Mouse (Mus musculus) heart, adult 11 months (tissue): ENCODE results near the gene Gm10309.

Experiments
- DNase-seq: peaks from one replicate; pipeline ENCODE4 v3.0.0; 2022

Gm10309 gene

DNA sequence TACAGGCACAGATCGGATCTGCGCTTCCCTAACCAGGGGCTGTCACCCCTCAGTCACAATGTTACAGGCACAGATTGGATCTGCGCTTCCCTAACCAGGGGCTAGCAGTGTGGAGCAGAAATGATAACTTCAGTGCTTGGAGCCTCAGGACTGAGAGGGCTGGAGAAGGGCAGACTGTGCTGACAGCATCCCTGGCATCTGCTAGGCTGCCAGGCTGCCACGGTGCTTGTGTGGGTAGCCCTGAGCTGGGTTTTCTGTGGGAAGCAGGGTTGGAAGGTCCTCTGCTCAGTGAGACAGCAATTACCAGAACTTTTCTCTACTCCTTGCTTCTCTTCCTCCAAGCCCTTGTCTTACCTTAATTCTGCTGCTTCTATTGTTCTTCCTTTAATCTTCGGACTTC is 37.1 kb downstream of the Gm10309 start:
- DNase-seq = peak; percentile 83

DNA sequence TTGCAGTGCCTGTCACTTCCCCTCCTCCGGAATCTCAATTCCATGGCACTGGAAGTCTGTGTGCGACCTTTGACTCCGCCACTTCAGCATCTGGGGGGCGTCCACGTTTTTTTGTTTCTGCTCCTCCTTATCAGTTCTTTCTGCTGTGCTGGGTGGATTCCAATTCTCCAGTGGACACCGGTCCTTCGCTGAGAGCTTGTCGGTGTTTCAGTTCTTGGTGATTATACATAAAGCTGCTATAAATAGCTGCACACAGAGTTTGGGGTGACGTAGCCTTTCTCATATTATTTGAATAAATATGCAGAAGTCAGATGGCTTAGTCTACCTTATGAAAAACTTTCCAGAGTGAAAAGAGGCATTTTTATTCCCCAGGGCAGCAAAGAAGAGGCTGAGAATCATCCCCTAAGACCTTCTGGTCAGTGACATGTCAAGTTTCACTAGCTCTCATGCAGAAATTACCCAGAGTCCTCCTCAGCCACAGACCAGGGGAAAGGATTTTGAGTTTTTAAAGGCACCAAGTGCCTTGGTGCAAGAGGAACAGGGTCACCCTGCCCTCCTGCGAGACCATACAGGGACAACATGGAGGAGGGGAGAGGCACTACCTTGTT is 37.6 kb downstream of the Gm10309 start:
- DNase-seq = peak; percentile 84

DNA sequence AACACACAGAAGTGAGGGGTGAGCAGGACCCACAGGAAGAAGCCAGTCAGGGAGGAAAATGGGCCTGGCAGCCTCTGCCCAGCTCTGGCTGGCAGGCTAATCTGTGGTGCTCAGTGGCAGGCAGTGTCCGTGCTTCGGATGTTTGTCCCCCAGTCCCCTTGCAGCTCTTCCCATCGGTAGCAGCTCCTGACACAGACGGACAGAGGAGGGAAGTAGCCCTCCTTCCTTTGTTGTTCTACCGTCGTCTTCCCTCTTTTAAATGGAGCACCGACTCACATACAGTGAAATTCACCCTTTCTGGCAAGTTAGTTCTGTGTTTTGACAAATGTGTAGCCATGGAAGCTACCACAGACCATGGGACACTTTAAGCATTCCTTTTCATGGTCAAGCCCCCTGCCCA is 38.2 kb downstream of the Gm10309 start:
- peak; percentile 82 for DNase-seq

DNA sequence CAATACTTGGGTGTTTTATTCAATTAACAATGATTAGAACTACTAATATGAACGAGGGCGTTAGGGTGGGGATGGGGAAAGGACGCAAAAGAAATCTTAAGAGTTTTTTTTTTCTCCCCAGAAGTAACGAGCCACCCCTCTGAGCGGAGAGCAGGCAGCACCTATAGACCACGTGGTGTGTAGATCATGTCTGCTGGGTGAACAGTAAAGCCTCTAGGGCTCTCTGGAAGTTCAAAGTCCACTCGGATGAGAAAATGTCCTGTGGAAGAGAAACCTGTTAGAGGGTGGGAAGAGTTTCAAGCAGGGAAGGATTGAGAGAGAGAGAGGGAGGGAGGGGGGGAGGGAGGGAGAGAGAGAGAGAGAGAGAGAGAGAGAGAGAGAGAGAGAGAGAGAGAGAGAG is 38.6 kb downstream of the Gm10309 start:
- DNase-seq = no peak

DNA sequence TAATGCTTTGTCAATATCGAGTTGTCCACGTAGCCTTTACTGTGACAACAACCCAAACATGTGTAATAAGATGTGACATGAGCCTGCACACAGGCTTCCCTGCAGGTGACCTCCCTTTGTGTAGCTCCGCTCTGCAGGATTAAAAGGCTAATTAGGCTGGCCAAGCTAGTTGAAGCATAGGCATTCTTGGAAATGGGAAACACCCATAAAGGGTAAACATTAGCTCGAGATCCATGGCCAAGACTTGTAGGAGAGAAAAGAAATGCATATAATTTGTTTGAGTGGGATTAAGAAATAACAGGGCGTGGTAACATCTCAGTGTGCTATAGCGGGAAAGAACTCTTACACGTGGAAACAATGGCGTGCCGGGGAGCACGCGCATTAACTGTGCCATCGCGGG is 39.2 kb downstream of the Gm10309 start:
- DNase-seq = peak; percentile 81

DNA sequence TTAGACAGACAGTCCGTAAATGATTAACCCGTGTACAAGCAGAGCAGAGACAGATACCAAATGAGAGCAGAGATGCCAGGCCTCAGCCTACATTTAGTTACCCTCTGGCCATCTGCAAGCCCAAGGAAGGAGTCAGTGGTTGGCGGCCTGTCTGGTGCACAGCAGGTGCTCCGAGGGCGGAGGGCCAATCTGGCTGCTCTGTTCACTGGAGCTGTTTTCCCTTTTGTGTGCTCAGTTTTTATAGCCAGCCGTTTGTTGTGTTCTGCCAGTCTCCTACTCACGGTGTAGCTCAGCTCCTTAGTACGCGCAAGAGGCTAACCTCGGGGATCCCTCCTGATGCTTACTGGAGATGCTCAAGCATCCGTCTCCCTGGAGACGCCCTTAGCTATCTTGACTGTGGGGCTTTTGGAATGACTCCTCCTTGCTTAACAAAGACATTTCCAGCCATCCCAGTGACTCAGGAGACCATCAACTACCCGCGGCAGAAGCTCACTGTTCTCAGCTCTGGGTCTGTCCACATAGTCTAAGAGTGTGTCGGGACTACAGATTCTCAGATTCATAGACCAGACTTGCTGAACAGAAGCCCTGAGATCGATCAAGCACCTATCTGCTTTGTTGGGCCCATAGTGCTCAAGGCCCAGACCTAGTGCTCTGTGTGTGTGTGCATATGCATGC is 40.2 kb downstream of the Gm10309 start:
- DNase-seq = peak; percentile 81

DNA sequence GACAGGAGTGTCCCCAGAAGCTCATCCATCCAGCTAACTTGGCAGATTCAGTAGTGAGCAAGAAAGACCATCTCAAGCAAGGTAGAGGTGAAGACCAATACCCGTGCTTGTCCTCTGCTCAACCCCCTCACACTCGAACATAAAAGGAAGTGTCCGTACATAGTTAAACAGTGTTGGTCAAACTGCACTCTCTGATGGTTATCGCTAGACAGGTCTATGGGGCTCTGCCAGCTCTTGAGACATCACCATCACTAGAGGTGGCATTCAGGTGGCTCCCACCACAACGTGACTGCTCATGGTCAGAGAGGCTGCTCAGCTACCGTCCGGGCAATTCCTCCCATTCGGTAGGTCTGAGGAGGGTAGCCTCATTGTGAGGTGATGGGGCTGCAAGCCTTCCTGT is 40.8 kb downstream of the Gm10309 start:
- peak; percentile 79 for DNase-seq

DNA sequence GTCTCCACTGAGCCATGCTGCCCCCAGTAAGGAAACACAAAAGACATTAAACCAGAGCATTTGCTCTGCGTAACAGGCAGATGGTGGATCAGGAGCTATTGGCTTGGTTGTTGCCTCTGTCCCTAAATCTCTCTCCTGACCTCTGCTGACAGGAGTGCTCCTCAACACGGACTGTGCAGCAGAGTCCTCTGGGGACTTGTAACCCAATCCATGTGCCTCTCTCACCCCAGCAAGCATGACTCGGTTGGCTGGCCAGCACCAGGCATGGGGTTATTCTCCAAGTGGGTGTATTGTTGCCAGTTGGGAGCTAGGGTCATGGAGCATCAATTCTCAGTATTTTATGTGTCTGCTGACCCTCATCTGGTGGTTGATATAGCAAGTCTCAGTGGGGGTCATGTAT is 41.7 kb downstream of the Gm10309 start:
- DNase-seq = peak; percentile 86

DNA sequence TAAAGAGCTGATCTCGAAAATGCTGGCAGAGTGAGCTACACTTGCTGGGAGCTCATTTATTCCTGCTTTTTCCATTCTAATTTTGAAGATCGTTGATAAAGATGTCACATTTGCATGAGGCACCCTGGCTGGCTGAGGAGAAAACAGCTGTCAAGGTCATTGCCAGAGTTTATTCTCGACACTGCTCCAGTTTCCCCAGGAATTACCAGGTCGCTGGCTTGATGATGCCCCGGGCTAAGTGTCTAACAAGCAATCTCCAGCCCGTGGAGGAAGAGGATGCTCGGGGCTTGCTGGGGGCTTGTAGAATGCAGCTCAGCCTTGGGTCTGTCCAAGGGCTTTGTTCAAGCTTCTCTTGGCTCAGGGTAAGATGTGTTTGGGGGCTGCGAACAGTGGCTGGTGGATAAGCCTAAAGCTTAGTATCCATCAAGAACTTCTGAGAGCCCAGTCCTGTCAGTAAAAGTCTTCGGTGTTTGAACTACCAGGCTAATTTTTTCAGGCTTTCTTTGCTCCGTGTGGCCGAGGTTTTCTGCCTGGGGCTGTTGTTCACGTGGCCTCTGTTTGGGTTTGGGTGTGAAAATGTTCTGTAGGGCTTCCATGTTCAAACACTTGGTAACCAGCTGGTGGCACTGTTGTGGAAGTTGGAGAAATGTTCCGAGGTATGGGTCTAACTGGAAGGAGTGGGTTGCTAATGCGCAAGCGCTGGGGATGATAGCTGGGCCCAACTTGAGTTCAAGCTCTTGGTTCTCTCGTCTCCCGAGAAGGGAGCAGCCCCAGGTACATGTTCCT is 44.2 kb downstream of the Gm10309 start:
- peak; percentile 82 for DNase-seq

DNA sequence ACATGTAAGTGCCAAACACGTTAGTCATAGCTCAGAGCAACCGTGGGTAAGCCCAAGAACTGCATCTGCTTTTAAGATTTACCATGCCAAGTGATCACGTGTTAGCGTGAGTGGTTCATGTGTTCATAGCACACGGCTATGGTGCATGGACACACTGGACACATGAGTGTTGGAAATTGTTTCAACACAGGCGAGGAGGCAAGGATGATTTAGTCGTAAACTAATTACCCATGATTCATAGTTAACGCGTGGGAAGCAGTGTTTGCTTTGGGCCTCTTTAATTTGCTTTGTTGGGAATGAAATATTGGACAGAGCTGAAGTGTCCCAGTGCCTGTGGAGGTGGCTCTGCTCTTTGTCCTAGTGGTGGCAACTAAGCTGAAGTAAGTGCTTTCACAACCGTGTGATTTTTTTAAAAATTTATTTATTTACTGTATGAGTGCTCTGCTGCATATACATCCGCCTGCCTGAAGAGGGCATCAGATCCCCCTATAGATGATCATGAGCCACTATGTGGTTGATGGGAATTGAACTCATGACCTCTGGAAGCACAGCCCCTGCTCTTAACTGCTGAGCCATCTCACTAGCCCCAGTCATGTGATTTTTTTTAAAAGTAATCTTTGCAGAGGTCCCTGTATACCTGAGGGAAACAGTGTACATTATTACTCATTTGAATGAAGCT is 46.6 kb downstream of the Gm10309 start:
- peak; percentile 82 for DNase-seq

DNA sequence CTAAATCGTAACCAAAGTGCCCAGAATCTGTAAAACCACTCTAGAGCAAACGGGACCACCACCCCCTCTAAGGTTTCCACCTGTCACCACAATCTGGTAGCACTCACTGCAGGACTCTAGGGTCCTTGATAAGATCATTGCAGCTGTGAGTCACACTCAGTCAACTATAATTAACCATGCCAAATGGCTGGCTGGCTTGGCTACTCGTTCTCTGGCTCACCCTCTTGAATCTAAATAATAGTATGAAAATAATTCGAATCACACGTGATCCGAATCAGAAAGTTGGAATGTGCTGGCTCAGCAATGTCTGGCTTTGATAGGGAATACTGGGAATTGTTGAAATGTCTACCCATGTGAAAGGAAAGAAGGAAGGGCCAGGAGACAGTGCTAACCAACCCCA is 48.5 kb downstream of the Gm10309 start:
- peak; percentile 90 for DNase-seq

DNA sequence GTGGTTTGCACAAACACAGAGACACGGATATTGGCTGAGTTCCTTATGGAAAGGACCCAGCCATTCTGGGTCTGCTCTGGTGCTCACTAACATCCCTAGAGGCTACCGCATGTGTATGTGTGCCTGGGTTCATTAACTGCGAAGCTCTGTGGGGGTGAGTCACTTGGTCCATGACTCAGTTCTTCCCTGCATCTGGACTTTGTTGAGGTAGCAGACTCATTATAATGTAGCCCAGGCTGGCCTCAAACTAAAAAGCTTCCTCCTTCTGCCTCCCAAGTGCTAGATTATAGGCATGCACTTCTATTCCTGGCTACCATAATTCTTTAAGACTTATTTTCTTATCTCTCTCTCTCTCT is 50.7 kb downstream of the Gm10309 start:
- DNase-seq = peak; percentile 46

DNA sequence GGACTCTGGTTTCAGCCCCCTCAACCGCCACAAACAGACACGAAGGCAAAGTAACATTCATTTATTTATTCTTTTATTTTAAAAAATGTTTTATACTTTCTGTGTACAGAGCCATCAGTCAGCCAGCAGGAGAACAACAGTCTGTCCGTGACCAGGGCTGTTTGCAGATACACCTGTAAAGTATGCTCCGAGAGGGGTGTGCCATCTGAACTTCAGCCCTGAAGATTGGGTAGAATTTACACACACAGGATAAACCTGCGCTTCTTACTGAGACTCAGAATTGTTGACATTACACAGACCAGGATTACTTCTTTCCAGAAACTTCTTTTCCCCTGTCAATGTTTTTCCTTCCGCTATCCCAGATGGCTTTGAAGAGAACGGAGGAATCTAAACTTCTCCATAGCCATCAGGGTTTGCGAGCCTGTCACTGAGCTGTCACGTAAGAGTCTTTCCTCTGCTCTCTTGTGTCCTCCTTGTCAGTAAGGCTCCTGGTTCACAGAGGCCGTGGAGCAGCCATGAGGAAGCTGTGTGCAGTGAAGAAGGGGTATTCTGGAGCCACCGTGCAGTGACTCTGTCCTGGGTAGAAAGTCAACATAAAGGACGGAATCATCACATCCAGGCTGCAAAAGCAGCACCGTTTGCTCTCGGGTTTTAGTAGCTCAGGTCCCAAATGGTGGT is 51.2 kb downstream of the Gm10309 start:
- peak; percentile 73 for DNase-seq

DNA sequence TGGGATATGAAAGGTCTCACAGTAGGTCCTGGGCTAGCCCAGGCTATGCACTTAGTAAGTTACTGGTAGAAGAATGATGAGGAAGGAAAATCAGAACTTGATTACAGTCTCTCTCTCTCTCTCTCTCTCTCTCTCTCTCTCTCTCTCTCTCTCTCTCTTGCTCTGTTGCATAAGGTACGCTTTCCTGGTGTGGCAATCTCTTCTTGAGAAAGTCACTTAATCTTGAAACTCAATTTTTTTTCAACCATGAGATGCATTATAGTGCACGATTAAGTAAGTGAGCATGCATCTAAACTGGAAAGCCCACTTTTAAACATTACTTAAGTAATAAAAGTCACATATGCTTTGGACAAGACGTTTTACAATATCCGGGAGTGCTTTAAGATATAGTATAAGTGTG is 52.1 kb downstream of the Gm10309 start:
- peak; percentile 57 for DNase-seq
